Mouse (Mus musculus): ENCODE measurements around the gene Zfp868.
"Not testable (repeated sequence)": the region's sequence is repeated elsewhere in the genome, so short reads cannot be mapped to it uniquely, and the experiment has no call there.

Gene Zfp868

GRCm38 (mm10) chr8:69625095-69625789, at the start of gene Zfp868:
TSS of gene Zfp868 (minus strand) at chr8:69625548.
- peak; percentile 99 for DNase-seq (ENCODE audit: low read depth, low spot score)

- not testable (repeated sequence) for DNase-seq (ENCODE audit: low read depth, low spot score)
Measured at GRCm38 (mm10) chr8:69665051-69665450, 39.7 kb upstream of the Zfp868 start.

DNA sequence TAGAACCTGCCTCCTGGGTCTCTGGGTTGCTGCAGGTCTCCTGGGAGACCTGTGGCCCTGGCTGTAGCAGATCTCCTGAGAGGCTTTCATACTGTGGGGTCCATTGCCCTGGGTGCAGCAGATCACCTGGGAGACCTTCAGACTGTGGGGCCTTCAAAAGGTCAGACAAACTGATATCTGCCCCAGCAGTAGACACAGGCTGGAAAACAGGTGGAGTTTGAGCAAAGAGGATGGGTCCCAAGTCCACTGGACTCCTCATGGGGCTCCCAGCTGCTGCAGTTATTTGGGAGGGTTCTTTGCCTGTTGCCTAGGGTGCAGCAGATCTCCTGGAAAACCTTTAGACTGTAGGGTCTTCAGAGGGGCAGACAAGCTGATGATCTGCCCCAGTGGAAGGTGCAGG, 35.9 kb upstream of the Zfp868 start:
- DNase-seq (ENCODE audit: low read depth, low spot score) = no peak

GRCm38 (mm10) chr8:69654358-69654981, 29.1 kb upstream of the Zfp868 start, which contains the start of gene Zfp964:
TSS of gene Zfp964 (plus strand) at chr8:69654479.
- DNase-seq (ENCODE audit: low read depth, low spot score) = peak; percentile 86

DNA sequence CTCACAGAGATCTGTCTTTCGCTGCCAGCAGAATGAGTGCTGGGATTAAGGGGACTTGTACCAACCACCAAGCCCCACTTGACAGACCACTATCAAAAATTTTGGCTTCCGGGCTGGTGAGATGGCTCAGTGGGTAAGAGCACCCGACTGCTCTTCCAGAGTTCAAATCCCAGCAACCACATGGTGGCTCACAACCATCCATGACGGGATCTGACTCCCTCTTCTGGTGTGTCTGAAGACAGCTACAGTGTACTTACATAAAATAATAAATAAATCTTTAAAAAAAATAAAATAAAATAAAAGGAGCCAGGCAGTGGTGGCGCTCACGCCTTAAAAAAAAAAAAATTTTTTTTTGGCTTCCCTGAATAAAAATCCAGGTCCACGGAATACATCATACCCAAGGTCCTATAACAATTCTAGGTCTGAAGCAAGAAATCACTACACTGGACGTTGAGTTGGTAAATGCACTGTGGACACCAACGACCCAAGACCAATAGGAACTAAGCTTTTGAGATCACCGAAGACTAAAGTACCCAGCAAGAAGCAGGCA, 28.5 kb upstream of the Zfp868 start:
- no peak for DNase-seq (ENCODE audit: low read depth, low spot score)

DNA sequence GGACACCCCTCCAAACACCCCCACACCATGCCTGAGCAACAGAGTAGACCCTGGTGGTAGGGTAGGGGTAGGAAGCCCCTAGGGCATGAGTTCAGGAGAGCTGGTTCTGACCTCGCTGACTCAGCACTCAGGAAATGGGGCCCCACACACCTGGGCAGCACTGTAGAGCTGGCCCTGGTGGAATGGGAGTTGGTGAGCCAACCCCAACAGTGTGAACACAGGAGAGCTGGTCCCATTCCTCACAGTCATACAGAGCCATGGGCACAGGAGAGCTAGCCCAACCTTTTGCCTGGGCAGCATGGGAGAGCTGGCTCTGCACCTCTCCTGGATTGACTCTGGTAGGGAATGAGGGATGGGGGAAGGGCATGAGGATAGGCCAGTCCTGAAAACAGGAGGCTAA, 7.3 kb downstream of the Zfp868 start:
- no peak for DNase-seq (ENCODE audit: low read depth, low spot score)

GRCm38 (mm10) chr8:69614687-69615086, 10.7 kb downstream of the Zfp868 start:
- DNase-seq (ENCODE audit: low read depth, low spot score) = no peak

DNA sequence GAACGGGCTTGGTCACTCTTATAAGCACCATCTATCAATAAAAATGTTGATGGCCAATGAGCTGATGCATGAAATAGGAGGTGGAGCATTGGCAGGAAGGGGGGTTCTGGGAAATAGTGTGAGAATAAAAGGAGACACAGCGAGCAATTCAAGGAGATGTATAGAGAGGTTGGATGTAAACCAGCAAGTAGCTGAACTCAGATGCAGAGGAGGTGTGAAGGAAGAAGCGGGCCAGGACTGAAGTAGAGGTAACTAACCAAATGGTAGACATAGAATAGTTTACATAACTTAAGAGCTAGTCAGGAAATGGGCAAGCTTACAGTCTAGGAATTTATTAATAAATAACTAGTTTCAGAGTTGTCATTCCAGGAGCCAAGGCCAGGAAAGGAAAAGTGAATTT, 27.8 kb downstream of the Zfp868 start:
- not testable (repeated sequence) for DNase-seq (ENCODE audit: low read depth, low spot score)

DNA sequence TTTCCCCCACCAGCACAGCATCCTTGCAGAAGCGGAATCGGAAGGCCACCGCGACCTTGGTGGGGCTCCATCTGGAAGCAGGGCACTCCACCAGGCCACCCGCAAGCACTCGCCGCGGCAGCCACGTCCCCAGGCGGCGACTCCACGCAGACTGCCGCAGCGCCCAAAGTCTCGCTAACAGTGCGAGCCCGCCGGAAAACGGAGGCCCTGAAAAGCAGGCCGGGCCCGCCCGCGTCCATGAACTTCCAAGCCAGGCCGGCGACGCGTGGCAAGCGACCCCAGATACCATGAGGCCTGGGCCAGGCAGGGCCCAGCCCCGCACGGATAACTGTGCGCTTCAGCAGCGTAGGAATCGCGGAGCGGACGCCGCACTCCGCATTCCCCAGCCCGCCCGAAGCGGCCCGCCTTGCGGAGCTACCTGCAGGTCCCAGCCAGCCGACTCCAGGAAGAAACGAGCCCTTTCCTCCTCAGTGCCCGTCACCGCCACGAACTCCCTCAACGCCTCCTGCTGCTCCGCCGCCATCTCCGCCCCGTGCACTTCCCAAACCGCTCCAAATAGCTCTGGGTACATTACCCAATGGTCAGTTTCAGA, 40.6 kb downstream of the Zfp868 start:
- no peak for DNase-seq (ENCODE audit: low read depth, low spot score)

GRCm38 (mm10) chr8:69584201-69584600, 41.1 kb downstream of the Zfp868 start:
- DNase-seq (ENCODE audit: low read depth, low spot score) = not testable (repeated sequence)

Measured in CD4-positive helper T cell, adult 2 months (primary cell).